9 mouse cellular contexts compared by ENCODE assay signal in genomic region chr11:100352076-100352857, GRCm38 (mm10). TPM values are rescaled to one million over a fixed set of nuclear protein-coding genes. Genes with fewer than 3 reads are reported as not detected.
DNase-seq lines count a peak whose midpoint lies in the region.
"Had no signal": no experiment of that assay in that cellular context is flagged by ENCODE, and none has a peak within 500 bp of the region (broad histone marks: within the 10 kb centered on the region; RNA-seq: fewer than 3 reads in every experiment).

No protein-coding gene starts in this region.

- H3K27me3 ChIP-seq in hindbrain, embryonic 10.5 days (ENCODE audit: insufficient read depth, poor library complexity, severe bottlenecking): peaks cover 45% of the 10 kb centered on the region

- DNase-seq in layer of hippocampus, adult 18-20 months (ENCODE audit: low spot score in 2 of 2): peak; percentile 49 to 58
- no peak for DNase-seq in layer of hippocampus, adult 9-10 months (ENCODE audit: low spot score)
- peak; percentile 31 for DNase-seq in CD4-positive helper T cell, adult 2 months (ENCODE audit: low read depth, low spot score)
- DNase-seq in NIH3T3 (ENCODE audit: low read depth): peak; percentile 75
- DNase-seq in hindbrain, embryonic 10.5 days (ENCODE audit: low spot score): peak; percentile 37
- peak; percentile 58 for DNase-seq in retina, embryonic 14.5 days (ENCODE audit: low spot score)
- DNase-seq in adrenal gland, adult 18-20 months (ENCODE audit: low spot score in 2 of 2): no peak

- 0 out of 2 replicates have a peak overlapping the region, but pooled peaks have one; percentile 20 for H3K27ac ChIP-seq in hindbrain, embryonic 10.5 days
- H3K27ac ChIP-seq: embryonic facial prominence, embryonic 15.5 days had no signal

- WGBS in hindbrain, embryonic 10.5 days: 42% methylated on average over 10 of the region's 10 CpGs

- H3K4me1 ChIP-seq in hindbrain, embryonic 10.5 days (replicated peaks): peaks cover 41% of the 10 kb centered on the region

- H3K9me3 ChIP-seq in hindbrain, embryonic 10.5 days: no peaks in the 10 kb centered on the region
- H3K9me3 ChIP-seq: embryonic facial prominence, embryonic 15.5 days had no signal

- H3K4me3 ChIP-seq in hindbrain, embryonic 10.5 days: no peak overlapping the region
- H3K4me3 ChIP-seq: embryonic facial prominence, embryonic 15.5 days had no signal

- H3K36me3 ChIP-seq in hindbrain, embryonic 10.5 days: peaks cover 47% of the 10 kb centered on the region
- H3K36me3 ChIP-seq: embryonic facial prominence, embryonic 15.5 days had no signal

RNA-seq across cellular contexts. Expression of gene Hap1, which starts 3.7 kb away (rescaled TPM):
- 100 to 1,000 TPM; 186 to 208 TPM for total RNA-seq in layer of hippocampus, adult 18-20 months (2021)
- polyA plus RNA-seq in hindbrain, embryonic 10.5 days (2016; fragmentation: Nextera tagmentation; extraction: Ambion mirVana): 33.2 and 37.7 TPM in 2 replicates
- total RNA-seq in adrenal gland, adult 18-20 months (2021): 10 to 100 TPM; 46.9 to 49.7 TPM

RNA-seq across cellular contexts. Expression of gene Gast, which starts 18.1 kb away (rescaled TPM):
- not detected for total RNA-seq in layer of hippocampus, adult 18-20 months (2021)
- 0.90 TPM in 1 of 2 replicates, not detected in the other for polyA plus RNA-seq in hindbrain, embryonic 10.5 days (2016; fragmentation: Nextera tagmentation; extraction: Ambion mirVana)
- total RNA-seq in adrenal gland, adult 18-20 months (2021): not detected
- polyA plus RNA-seq: liver, embryonic 16.5 days had no signal

RNA-seq across cellular contexts. Expression of gene Eif1, which starts 32.6 kb away (rescaled TPM):
- total RNA-seq in layer of hippocampus, adult 18-20 months (2021): 100 to 1,000 TPM; 739 to 776 TPM
- polyA plus RNA-seq in hindbrain, embryonic 10.5 days (2016; fragmentation: Nextera tagmentation; extraction: Ambion mirVana): 1,728 and 1,735 TPM in 2 replicates
- 1,000 to 10,000 TPM; 1,436 to 1,462 TPM for total RNA-seq in adrenal gland, adult 18-20 months (2021)

RNA-seq across cellular contexts. Expression of gene Jup, which starts 45.3 kb away (rescaled TPM):
- 10 to 100 TPM; 31.0 to 35.6 TPM for total RNA-seq in layer of hippocampus, adult 18-20 months (2021)
- 45.0 and 53.6 TPM in 2 replicates for polyA plus RNA-seq in hindbrain, embryonic 10.5 days (2016; fragmentation: Nextera tagmentation; extraction: Ambion mirVana)
- 10 to 100 TPM; 55.3 to 64.5 TPM for total RNA-seq in adrenal gland, adult 18-20 months (2021)

Comparison
In these comparisons a context has a peak if more than half of its experiments do, and no peak if none do; other contexts are left out.
1. DNase-seq: peak in layer of hippocampus, adult 18-20 months (2 of 2), CD4-positive helper T cell, adult 2 months (single experiment), NIH3T3 (single experiment), hindbrain, embryonic 10.5 days (single experiment) and retina, embryonic 14.5 days (single experiment); none in layer of hippocampus, adult 9-10 months (single experiment) and adrenal gland, adult 18-20 months (0 of 2).